Mouse (Mus musculus) forebrain, postnatal 0 days (tissue): ENCODE measurements around the gene Hid1. TPM values are rescaled to one million over a fixed set of nuclear protein-coding genes. Genes with fewer than 3 reads are reported as not detected.

Experiments
- ATAC-seq: fragments of 200-750 bp; cut with Nextera tagmentation; 2 replicates; pipeline ENCODE4 v1.8.0; 2017; ENCODE audit warnings: mild to moderate bottlenecking, moderate library complexity
- DNase-seq: peaks from one replicate; pipeline ENCODE4 v3.0.0-alpha.2; 2015
- H3K27ac ChIP-seq: fragments of 300-500 bp; sonication (generic); 2 replicates; pipeline ENCODE4 v1.5.1; 2014; ENCODE audit warnings: low read depth, mild to moderate bottlenecking, antibody characterized with exemption, low read length, moderate library complexity, mixed read lengths
- H3K27me3 ChIP-seq: fragments of 300-500 bp; sonication (generic); 2 replicates; pipeline ENCODE4 v1.6.1; 2014; ENCODE audit warnings: mild to moderate bottlenecking, low read length, mixed read lengths; ENCODE audit not compliant: insufficient read depth
- H3K36me3 ChIP-seq: fragments of 300-500 bp; sonication (generic); 2 replicates; pipeline ENCODE4 v1.6.1; 2014; ENCODE audit warnings: mild to moderate bottlenecking, moderate library complexity; ENCODE audit not compliant: insufficient read depth
- H3K4me1 ChIP-seq: fragments of 300-500 bp; sonication (generic); 2 replicates; pipeline ENCODE4 v1.6.1; 2014; ENCODE audit warnings: antibody characterized with exemption; ENCODE audit not compliant: insufficient read depth
- H3K4me2 ChIP-seq: fragments of 300-500 bp; sonication (generic); 2 replicates; pipeline ENCODE4 v1.6.1; 2014; ENCODE audit warnings: low read depth, mild to moderate bottlenecking, moderate library complexity
- H3K4me3 ChIP-seq: fragments of 300-500 bp; sonication (generic); 2 replicates; pipeline ENCODE4 v1.5.1; 2014; ENCODE audit warnings: low read depth, low read length, mixed read lengths
- H3K9ac ChIP-seq: fragments of 300-500 bp; sonication (generic); 2 replicates; pipeline ENCODE4 v1.6.1; 2014; ENCODE audit warnings: mild to moderate bottlenecking
- H3K9me3 ChIP-seq: fragments of 300-500 bp; sonication (generic); 2 replicates; pipeline ENCODE4 v1.6.1; 2016; ENCODE audit warnings: low read length
- CTCF ChIP-seq: sonication (generic); IDR thresholded peaks from 2 replicates; pipeline ENCODE4 v1.5.1; 2016; ENCODE audit warnings: antibody characterized with exemption, control low read depth, low read depth
- WGBS: fragments of 180-500 bp; shearing (Covaris S2); extraction: QIAGEN DNeasy Blood & Tissue Kit; methylation state at CpG from one replicate; pipeline ENCODE4 v1.1.7; 2014; 5-methylcytosine and 5-hydroxymethylcytosine counted together
- polyA plus RNA-seq: library from polyadenylated mRNA; unstranded; fragments of >200 nt; fragmentation: Nextera tagmentation; extraction: Ambion mirVana; gene quantifications from 2 replicates; pipeline ENCODE4 v1.2.1, GENCODE M21; 2015
- total RNA-seq: library from RNA; depleted of rRNA; stranded (reverse); fragments of >200 nt; gene quantifications from 2 replicates; pipeline ENCODE4 v1.2.3, GENCODE M21; 2014

The Hid1 gene
- total and polyA plus RNA-seq, 2 experiments from 2014 or later = 46.6 to 52.4 TPM

- TF ChIP-seq CTCF = no peak
- peak overlapping the region; percentile 69 for H3K27ac ChIP-seq
- no peaks in the 10 kb centered on the region for H3K4me1 ChIP-seq
- H3K9ac ChIP-seq = peak overlapping the region; percentile 64
- peak overlapping the region; percentile 69 for H3K4me3 ChIP-seq
- DNase-seq (peak; percentile 79), ATAC-seq (peak; percentile 92)
- peak overlapping the region; percentile 89 for H3K4me2 ChIP-seq
- WGBS = 3% methylated on average over 28 of the region's 28 CpGs
- H3K9me3 ChIP-seq = no peaks in the 10 kb centered on the region
- no peaks in the 10 kb centered on the region for H3K36me3 ChIP-seq
- H3K27me3 ChIP-seq = no peaks in the 10 kb centered on the region
Measured at GRCm38 (mm10) chr11:115366706-115367394, 706 bp downstream of the Hid1 start.

GRCm38 (mm10) chr11:115366039-115366705 is 1.4 kb downstream of the Hid1 start:
- H3K36me3 ChIP-seq = no peaks in the 10 kb centered on the region
- no peaks in the 10 kb centered on the region for H3K4me1 ChIP-seq
- WGBS = 45% methylated on average over 7 of the region's 7 CpGs
- peak overlapping the region; percentile 64; the same call in 1 of the 2 replicates for H3K9ac ChIP-seq
- 0 out of 2 replicates have a peak overlapping the region, but pooled peaks have one; percentile 69 for H3K27ac ChIP-seq
- peak overlapping the region; percentile 69 for H3K4me3 ChIP-seq
- ATAC-seq (no peak), DNase-seq (no peak)
- peak overlapping the region; percentile 89 for H3K4me2 ChIP-seq
- H3K27me3 ChIP-seq = no peaks in the 10 kb centered on the region
- TF ChIP-seq CTCF = no peak
- no peaks in the 10 kb centered on the region for H3K9me3 ChIP-seq

GRCm38 (mm10) chr11:115364136-115364535 is 3.4 kb downstream of the Hid1 start:
- Histone ChIP-seq H3K27ac (no peak overlapping the region), H3K4me3 (no peak overlapping the region), H3K27me3 (no peaks in the 10 kb centered on the region), H3K9ac (no peak overlapping the region), H3K36me3 (no peaks in the 10 kb centered on the region), H3K4me1 (peaks cover 4% of the 10 kb centered on the region; the same call in 1 of the 2 replicates), H3K4me2 (no peak overlapping the region), H3K9me3 (no peaks in the 10 kb centered on the region)
- WGBS = 88% methylated on average over 3 of the region's 3 CpGs
- ATAC-seq (no peak), DNase-seq (no peak)
- TF ChIP-seq CTCF = no peak

- peak; percentile 30 for TF ChIP-seq CTCF
- WGBS = 61% methylated on average over 6 of the region's 6 CpGs
- ATAC-seq (no peak), DNase-seq (no peak)
- peaks cover 4% of the 10 kb centered on the region; the same call in 1 of the 2 replicates for H3K4me1 ChIP-seq
- 0 out of 2 replicates have a peak overlapping the region, but pooled peaks have one; percentile 21 for H3K27ac ChIP-seq
- H3K9ac ChIP-seq = no peak overlapping the region
- H3K36me3 ChIP-seq = peaks cover 13% of the 10 kb centered on the region
- no peak overlapping the region for H3K4me2 ChIP-seq
- H3K27me3 ChIP-seq = no peaks in the 10 kb centered on the region
- no peak overlapping the region for H3K4me3 ChIP-seq
- no peaks in the 10 kb centered on the region for H3K9me3 ChIP-seq
Measured at GRCm38 (mm10) chr11:115359726-115360125, 7.8 kb downstream of the Hid1 start.

GRCm38 (mm10) chr11:115359293-115359692 is 8.3 kb downstream of the Hid1 start:
- Histone ChIP-seq H3K27me3 (no peaks in the 10 kb centered on the region), H3K9me3 (no peaks in the 10 kb centered on the region), H3K27ac (no peak overlapping the region), H3K9ac (no peak overlapping the region), H3K36me3 (peaks cover 13% of the 10 kb centered on the region), H3K4me3 (no peak overlapping the region), H3K4me1 (peaks cover 4% of the 10 kb centered on the region; the same call in 1 of the 2 replicates), H3K4me2 (no peak overlapping the region)
- WGBS = 52% methylated on average over 3 of the region's 3 CpGs
- TF ChIP-seq CTCF = no peak
- DNase-seq (no peak), ATAC-seq (peak; percentile 38)

- peak; percentile 71 for TF ChIP-seq CTCF
- Histone ChIP-seq H3K9me3 (no peaks in the 10 kb centered on the region), H3K4me2 (no peak overlapping the region), H3K4me1 (peaks cover 4% of the 10 kb centered on the region; the same call in 1 of the 2 replicates), H3K27me3 (no peaks in the 10 kb centered on the region), H3K36me3 (peaks cover 17% of the 10 kb centered on the region), H3K27ac (peak overlapping the region; percentile 42; the same call in 1 of the 2 replicates), H3K4me3 (no peak overlapping the region), H3K9ac (no peak overlapping the region)
- DNase-seq (peak; percentile 87), ATAC-seq (peak; percentile 76; the same call in 1 of the 2 replicates)
- WGBS = 19% methylated on average over 5 of the region's 5 CpGs
Measured at GRCm38 (mm10) chr11:115358468-115358867, 9.1 kb downstream of the Hid1 start.

GRCm38 (mm10) chr11:115354183-115354582 is 13.4 kb downstream of the Hid1 start:
- no peaks in the 10 kb centered on the region for H3K27me3 ChIP-seq
- H3K4me2 ChIP-seq = no peak overlapping the region
- ATAC-seq (peak; percentile 62; the same call in 1 of the 2 replicates), DNase-seq (peak; percentile 88)
- H3K36me3 ChIP-seq = peaks cover 54% of the 10 kb centered on the region
- peak; percentile 98 for TF ChIP-seq CTCF
- no peak overlapping the region for H3K27ac ChIP-seq
- H3K9ac ChIP-seq = no peak overlapping the region
- no peak overlapping the region for H3K4me3 ChIP-seq
- H3K9me3 ChIP-seq = no peaks in the 10 kb centered on the region
- WGBS = 13% methylated on average over 8 of the region's 8 CpGs
- H3K4me1 ChIP-seq = no peaks in the 10 kb centered on the region
